Mouse (Mus musculus) kidney, embryonic 14.5 days (tissue): ENCODE results near the gene Ttyh3. TPM values are rescaled to one million over a fixed set of nuclear protein-coding genes. Genes with fewer than 3 reads are reported as not detected.
A peak's percentile ranks its signal among the peaks of the same experiment; 100 is the strongest.

ENCODE experiments used
- ATAC-seq: fragments of 200-750 bp; cut with Nextera tagmentation; 2 replicates; pipeline ENCODE4 v1.8.0; 2017; ENCODE audit warnings: moderate number of reproducible peaks, mild to moderate bottlenecking, moderate TSS enrichment, moderate library complexity; ENCODE audit not compliant: low FRiP score, low TSS enrichment
- H3K27ac ChIP-seq: fragments of 300-500 bp; sonication (generic); 2 replicates; pipeline ENCODE4 v1.5.1; 2014; ENCODE audit warnings: low read depth, mild to moderate bottlenecking, low read length, moderate library complexity, mixed read lengths
- H3K27me3 ChIP-seq: fragments of 300-500 bp; sonication (generic); 2 replicates; pipeline ENCODE4 v1.6.1; 2014; ENCODE audit warnings: mild to moderate bottlenecking, low read length; ENCODE audit not compliant: control insufficient read depth, insufficient read depth
- H3K36me3 ChIP-seq: fragments of 300-500 bp; sonication (generic); 2 replicates; pipeline ENCODE4 v1.6.1; 2014; ENCODE audit warnings: low read length, mixed read lengths; ENCODE audit not compliant: control insufficient read depth, insufficient read depth
- H3K4me1 ChIP-seq: fragments of 300-500 bp; sonication (generic); 2 replicates; pipeline ENCODE4 v1.6.1; 2014; ENCODE audit warnings: low read length, mixed read lengths; ENCODE audit not compliant: control insufficient read depth, insufficient read depth
- H3K4me2 ChIP-seq: fragments of 300-500 bp; sonication (generic); replicated peaks from 2 replicates; pipeline ENCODE4 v1.6.1; 2014; ENCODE audit warnings: low read depth, mild to moderate bottlenecking, low read length
- H3K4me3 ChIP-seq: fragments of 300-500 bp; sonication (generic); 2 replicates; pipeline ENCODE4 v1.5.1; 2014; ENCODE audit warnings: mild to moderate bottlenecking, low read length
- H3K9ac ChIP-seq: fragments of 300-500 bp; sonication (generic); 2 replicates; pipeline ENCODE4 v1.6.1; 2014; ENCODE audit warnings: low read depth, mild to moderate bottlenecking, low read length, moderate library complexity
- H3K9me3 ChIP-seq: fragments of 300-500 bp; sonication (generic); 2 replicates; pipeline ENCODE4 v1.6.1; 2016; ENCODE audit warnings: low read length; ENCODE audit not compliant: control insufficient read depth
- WGBS: fragments of 180-500 bp; shearing (Covaris S2); extraction: QIAGEN DNeasy Blood & Tissue Kit; methylation state at CpG from one replicate; pipeline ENCODE4 v1.1.7; 2014; 5-methylcytosine and 5-hydroxymethylcytosine counted together
- polyA plus RNA-seq: library from polyadenylated mRNA; unstranded; fragments of >200 nt; fragmentation: Nextera tagmentation; extraction: Ambion mirVana; gene quantifications from 2 replicates; pipeline ENCODE4 v1.2.1, GENCODE M21; 2014

Gene Ttyh3
- polyA plus RNA-seq, 1 experiment from 2014 or later = 48.5 TPM

GRCm38 (mm10) chr5:140604386-140604785 is 44.4 kb downstream of the Ttyh3 start:
- no peak overlapping the region for H3K4me2 ChIP-seq

GRCm38 (mm10) chr5:140602540-140602939 is 46.3 kb downstream of the Ttyh3 start:
- H3K4me2 ChIP-seq = no peak overlapping the region
- H3K4me1 ChIP-seq = peaks cover 26% of the 10 kb centered on the region
- H3K27me3 ChIP-seq = no peaks in the 10 kb centered on the region
- H3K9me3 ChIP-seq = no peaks in the 10 kb centered on the region
- no peak for ATAC-seq
- WGBS = 20% methylated on average over 2 of the region's 2 CpGs
- H3K4me3 ChIP-seq = no peak overlapping the region
- H3K9ac ChIP-seq = no peak overlapping the region
- H3K36me3 ChIP-seq = no peaks in the 10 kb centered on the region
- H3K27ac ChIP-seq = no peak overlapping the region; the same call in 1 of the 2 replicates

More at GRCm38 (mm10) chr5:140604386-140604785, 44.4 kb downstream of the Ttyh3 start:
- Histone ChIP-seq H3K9ac (no peak overlapping the region), H3K36me3 (no peaks in the 10 kb centered on the region), H3K27me3 (no peaks in the 10 kb centered on the region), H3K4me1 (peaks cover 42% of the 10 kb centered on the region), H3K27ac (no peak overlapping the region; the same call in 1 of the 2 replicates), H3K4me3 (no peak overlapping the region), H3K9me3 (no peaks in the 10 kb centered on the region)
- WGBS = 70% methylated on average over 8 of the region's 8 CpGs
- ATAC-seq = no peak

- H3K9ac ChIP-seq = no peak overlapping the region
- H3K9me3 ChIP-seq = no peaks in the 10 kb centered on the region
- peak; percentile 30 for ATAC-seq
- peak overlapping the region; percentile 42; the same call in 1 of the 2 replicates for H3K27ac ChIP-seq
- no peak overlapping the region for H3K4me3 ChIP-seq
- 66% methylated on average over 12 of the region's 12 CpGs for WGBS
- no peaks in the 10 kb centered on the region for H3K36me3 ChIP-seq
- no peaks in the 10 kb centered on the region for H3K27me3 ChIP-seq
- H3K4me1 ChIP-seq = peaks cover 29% of the 10 kb centered on the region
- no peak overlapping the region for H3K4me2 ChIP-seq
Measured at GRCm38 (mm10) chr5:140601712-140602111, 47.1 kb downstream of the Ttyh3 start.

GRCm38 (mm10) chr5:140599939-140600338 is 48.9 kb downstream of the Ttyh3 start:
- H3K27ac ChIP-seq = peak overlapping the region; percentile 20; the same call in 1 of the 2 replicates
- 20% methylated on average over 5 of the region's 5 CpGs for WGBS
- ATAC-seq = peak; percentile 18; the same call in 1 of the 2 replicates

GRCm38 (mm10) chr5:140597787-140598186 is 51.0 kb downstream of the Ttyh3 start:
- no peak overlapping the region for H3K9ac ChIP-seq
- no peaks in the 10 kb centered on the region for H3K27me3 ChIP-seq
- ATAC-seq = no peak
- H3K9me3 ChIP-seq = no peaks in the 10 kb centered on the region
- no peak overlapping the region for H3K4me3 ChIP-seq
- no peaks in the 10 kb centered on the region for H3K36me3 ChIP-seq
- no peak overlapping the region for H3K27ac ChIP-seq
- peaks cover 16% of the 10 kb centered on the region for H3K4me1 ChIP-seq
- H3K4me2 ChIP-seq = no peak overlapping the region
- 87% methylated on average over 4 of the region's 4 CpGs for WGBS

More at GRCm38 (mm10) chr5:140599939-140600338, 48.9 kb downstream of the Ttyh3 start:
- Histone ChIP-seq H3K4me2 (no peak overlapping the region), H3K36me3 (no peaks in the 10 kb centered on the region), H3K4me3 (no peak overlapping the region), H3K9me3 (no peaks in the 10 kb centered on the region), H3K9ac (no peak overlapping the region), H3K27me3 (no peaks in the 10 kb centered on the region), H3K4me1 (peaks cover 21% of the 10 kb centered on the region)

- WGBS = 52% methylated on average over 18 of the region's 18 CpGs
- H3K27ac ChIP-seq = no peak overlapping the region; the same call in 1 of the 2 replicates
- H3K36me3 ChIP-seq = no peaks in the 10 kb centered on the region
- H3K9me3 ChIP-seq = no peaks in the 10 kb centered on the region
- ATAC-seq = no peak
- H3K27me3 ChIP-seq = no peaks in the 10 kb centered on the region
- no peak overlapping the region for H3K9ac ChIP-seq
- H3K4me2 ChIP-seq = no peak overlapping the region
- peaks cover 13% of the 10 kb centered on the region for H3K4me1 ChIP-seq
- no peak overlapping the region for H3K4me3 ChIP-seq
Measured at GRCm38 (mm10) chr5:140596927-140597588, 51.8 kb downstream of the Ttyh3 start.

GRCm38 (mm10) chr5:140596426-140596825 is 52.4 kb downstream of the Ttyh3 start:
- no peak overlapping the region for H3K4me3 ChIP-seq
- no peak overlapping the region for H3K9ac ChIP-seq
- no peak overlapping the region for H3K27ac ChIP-seq
- no peak for ATAC-seq
- no peaks in the 10 kb centered on the region for H3K9me3 ChIP-seq
- H3K4me1 ChIP-seq = peaks cover 12% of the 10 kb centered on the region; the same call in 1 of the 2 replicates
- WGBS = 45% methylated on average over 3 of the region's 3 CpGs
- no peak overlapping the region for H3K4me2 ChIP-seq
- no peaks in the 10 kb centered on the region for H3K36me3 ChIP-seq
- H3K27me3 ChIP-seq = no peaks in the 10 kb centered on the region

GRCm38 (mm10) chr5:140594846-140595245 is 54.0 kb downstream of the Ttyh3 start:
- no peaks in the 10 kb centered on the region for H3K9me3 ChIP-seq
- no peak overlapping the region for H3K9ac ChIP-seq
- H3K4me3 ChIP-seq = no peak overlapping the region
- H3K4me2 ChIP-seq = no peak overlapping the region
- H3K36me3 ChIP-seq = no peaks in the 10 kb centered on the region
- peaks cover 9% of the 10 kb centered on the region; the same call in 1 of the 2 replicates for H3K4me1 ChIP-seq
- no peak for ATAC-seq
- WGBS = 76% methylated on average over 5 of the region's 5 CpGs
- H3K27ac ChIP-seq = no peak overlapping the region
- H3K27me3 ChIP-seq = no peaks in the 10 kb centered on the region

GRCm38 (mm10) chr5:140589082-140589774 is 59.6 kb downstream of the Ttyh3 start:
- Histone ChIP-seq H3K36me3 (no peaks in the 10 kb centered on the region), H3K9ac (no peak overlapping the region), H3K9me3 (no peaks in the 10 kb centered on the region), H3K27ac (no peak overlapping the region), H3K27me3 (no peaks in the 10 kb centered on the region), H3K4me1 (0 out of 2 replicates have a peak, but pooled peaks cover 5% of the 10 kb centered on the region), H3K4me3 (no peak overlapping the region), H3K4me2 (no peak overlapping the region)
- 86% methylated on average over 16 of the region's 16 CpGs for WGBS
- ATAC-seq = no peak
